Mouse (Mus musculus): ENCODE measurements at regions not wholly inside any gene's neighbourhood (a gene's known extent, or its start where the extent isn't known, plus 50 kb on each side); places are given as distances from the start of the nearest gene placed in this dataset.
A peak's percentile ranks its signal among the peaks of the same experiment; 100 is the strongest.
"Not testable (repeated sequence)": the region's sequence is repeated elsewhere in the genome, so short reads cannot be mapped to it uniquely, and the experiment has no call there.

DNA sequence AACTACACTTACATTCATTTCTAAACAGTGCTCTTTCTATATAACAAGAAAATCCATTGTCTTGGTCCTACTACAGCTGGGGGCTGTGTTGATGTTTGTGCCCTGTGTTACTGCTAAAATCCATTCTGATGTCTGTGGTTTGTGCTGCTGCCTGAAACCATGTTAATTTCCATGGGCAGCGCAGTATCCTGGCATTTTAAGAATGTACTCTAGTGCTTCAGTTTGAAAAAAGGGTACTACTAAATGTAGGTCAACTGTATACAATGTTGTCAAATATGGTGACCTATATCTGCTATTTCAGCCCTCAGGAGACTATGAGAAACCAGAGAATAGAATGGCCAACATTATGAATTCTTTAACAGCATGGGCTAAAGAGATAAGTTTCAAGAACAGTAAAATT lies 1052.2 kb downstream of the Hace1 start:
- no peak for DNase-seq (ENCODE audit: low spot score in 2 of 2)

DNA sequence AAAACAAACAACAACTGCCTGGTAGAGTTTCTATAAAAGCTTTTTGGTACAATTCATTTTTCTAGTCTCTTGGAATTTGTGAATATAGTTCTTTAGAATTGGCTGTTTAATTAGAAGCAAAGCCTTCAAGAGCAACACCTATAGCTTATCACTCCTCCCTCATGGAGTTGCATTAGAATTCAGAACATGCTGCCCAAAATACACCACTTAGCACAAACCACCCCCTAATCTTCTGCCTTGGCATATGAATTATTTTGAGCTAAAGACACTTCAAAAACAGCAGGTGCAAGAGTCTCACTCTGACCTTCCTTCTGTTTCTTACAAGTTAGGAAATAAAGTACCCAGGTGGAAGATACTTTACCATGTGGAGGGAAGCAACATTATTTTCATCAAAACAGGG lies 1085.4 kb downstream of the Hace1 start:
- DNase-seq (ENCODE audit: low spot score in 2 of 2) = peak in 1 of 2 experiments; percentile 27

DNA sequence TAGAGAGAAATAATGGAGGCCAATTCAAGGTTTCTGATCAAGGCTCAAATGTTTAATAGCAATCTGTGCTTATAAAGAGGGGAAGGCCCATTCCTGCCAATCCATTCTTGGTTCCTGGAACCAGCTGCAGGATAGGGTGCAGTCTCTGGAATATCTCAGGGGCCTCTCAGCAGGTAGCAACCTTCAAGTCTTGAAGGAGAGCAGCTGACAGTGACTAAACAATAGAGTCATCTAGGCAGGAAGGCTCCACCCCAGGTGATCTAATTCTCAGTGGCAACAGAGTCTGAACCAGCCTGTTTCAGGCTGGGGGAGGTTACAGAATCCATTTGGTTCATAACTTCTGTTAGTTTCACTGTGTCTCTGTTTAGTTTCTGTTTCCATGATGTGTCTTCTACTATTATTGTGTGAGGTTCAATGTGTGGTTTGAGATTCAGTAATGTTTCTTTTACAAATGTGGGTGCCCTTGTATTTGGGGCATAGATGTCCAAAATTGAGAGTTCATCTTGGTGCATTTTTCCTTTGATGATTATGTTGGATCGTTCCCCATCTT lies 1112.3 kb downstream of the Hace1 start:
- DNase-seq (ENCODE audit: low spot score in 2 of 2) = not testable (repeated sequence)

DNA sequence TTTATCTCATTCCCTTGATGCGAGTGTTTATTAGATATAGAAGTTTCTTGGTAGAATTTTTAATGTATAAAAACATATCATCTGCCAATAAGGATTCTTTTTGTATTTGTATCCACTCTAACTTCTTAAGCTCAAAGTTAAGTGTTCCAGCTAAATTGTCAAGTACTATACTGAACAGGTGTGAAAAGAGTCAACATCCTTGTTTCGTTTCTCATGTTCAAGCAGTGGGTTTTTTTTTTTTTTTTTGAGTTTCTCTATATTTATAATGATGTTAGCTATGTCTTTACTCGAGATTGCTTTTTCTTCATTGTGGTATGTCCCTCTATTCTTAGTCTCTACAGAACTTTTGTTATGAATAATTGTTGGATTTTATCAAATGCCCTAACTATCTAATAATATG lies 1115.0 kb downstream of the Hace1 start:
- no peak for DNase-seq (ENCODE audit: low spot score in 2 of 2)

DNA sequence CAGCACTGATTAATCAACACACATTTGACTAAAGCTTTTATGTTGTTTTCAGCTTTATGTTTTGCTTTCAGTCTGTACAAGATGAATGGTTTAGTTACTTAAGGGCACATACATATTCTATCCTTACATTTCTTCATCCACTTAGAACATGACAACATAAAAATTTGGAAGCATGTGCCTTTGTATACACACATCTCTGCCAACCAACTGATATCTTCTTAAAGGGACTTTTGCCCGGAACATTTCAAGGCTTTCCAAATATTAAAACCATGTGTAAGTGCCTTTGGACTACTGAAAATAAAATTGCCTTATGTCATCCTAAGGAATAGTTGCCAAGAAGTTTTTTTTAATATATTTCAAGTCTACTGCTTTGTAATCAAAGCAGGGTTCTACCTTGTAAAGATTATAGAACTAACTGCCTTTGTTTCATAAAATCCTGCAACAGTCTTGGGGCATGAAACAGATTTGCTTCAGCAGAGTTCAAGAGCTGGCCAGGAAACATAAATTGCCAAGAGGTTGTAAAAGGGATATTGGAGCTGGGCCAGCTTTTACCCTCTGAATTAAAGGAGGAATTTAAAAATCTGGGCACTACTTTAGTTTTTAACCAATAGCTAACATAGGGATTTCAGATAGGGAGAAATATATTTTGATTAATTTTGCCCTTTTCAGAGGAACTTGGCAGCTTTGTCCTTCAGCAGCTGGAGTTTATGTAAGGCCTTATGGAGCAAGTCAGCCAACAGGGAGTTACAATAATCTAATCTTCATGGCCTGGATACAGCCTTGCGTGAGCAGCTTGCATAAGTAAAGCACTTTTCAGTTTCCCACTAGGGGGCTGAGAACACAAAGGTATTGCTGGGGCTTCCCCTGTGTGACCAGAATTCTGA lies 1120.0 kb downstream of the Hace1 start:
- DNase-seq (ENCODE audit: low spot score in 2 of 2) = peak in 1 of 2 experiments; percentile 21

DNA sequence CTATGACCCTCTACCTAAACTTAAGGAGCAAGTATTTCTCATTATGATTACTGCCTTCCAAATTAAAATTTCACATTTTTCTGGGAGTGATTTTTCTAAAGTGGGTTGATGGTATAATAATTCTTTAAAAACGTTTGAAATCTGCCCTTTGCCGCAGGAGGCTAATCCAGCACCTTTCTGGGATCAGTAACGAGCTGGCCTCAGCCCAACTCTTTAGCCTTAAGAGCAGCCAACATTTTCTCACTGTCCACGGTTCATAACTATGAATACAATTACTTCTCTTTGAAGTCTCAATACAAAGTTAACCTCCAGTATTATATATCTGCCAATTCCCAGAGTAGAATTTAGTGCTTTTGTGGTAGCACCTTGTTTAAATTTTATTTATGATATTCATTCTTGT lies 1123.6 kb downstream of the Hace1 start:
- no peak for DNase-seq (ENCODE audit: low spot score in 2 of 2)

DNA sequence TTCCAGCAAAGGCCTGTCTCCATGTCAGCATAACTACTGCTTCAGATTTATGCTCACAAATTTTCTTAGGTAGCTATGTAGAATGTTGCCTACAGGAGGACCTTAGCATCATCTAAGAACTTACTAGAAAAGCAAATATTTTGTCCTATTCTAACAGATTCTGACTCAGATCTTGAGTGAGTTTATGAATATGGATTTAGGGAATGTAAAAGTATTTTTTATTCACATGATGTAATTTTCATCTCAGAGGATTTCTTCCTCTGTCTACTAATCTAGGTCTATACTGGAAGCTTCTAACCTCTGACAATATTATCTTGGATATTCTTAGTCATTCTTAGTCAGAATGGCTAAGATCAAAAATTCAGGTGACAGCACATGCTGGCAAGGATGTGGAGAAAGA lies 1130.4 kb downstream of the Hace1 start:
- not testable (repeated sequence) for DNase-seq (ENCODE audit: low spot score in 2 of 2)

DNA sequence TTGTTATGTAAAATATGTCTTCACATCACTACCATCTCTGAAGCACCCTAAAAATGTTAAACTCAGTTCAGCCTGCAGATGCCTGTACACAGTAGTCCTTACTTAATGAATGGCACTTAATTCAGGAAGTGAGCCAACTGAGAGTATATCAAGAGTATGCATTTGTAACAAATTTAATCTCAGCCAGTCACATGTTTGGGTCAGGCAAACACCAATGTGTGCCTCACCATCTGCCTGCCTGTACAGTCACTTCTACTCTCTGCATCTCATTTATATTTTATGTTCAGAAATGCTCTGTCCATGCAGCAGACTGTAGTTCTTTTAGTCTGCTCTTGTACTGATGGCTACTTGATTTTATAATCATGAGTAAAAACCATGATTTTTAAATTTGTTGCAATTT lies 1135.1 kb downstream of the Hace1 start:
- DNase-seq (ENCODE audit: low spot score in 2 of 2) = peak in 1 of 2 experiments; percentile 14

DNA sequence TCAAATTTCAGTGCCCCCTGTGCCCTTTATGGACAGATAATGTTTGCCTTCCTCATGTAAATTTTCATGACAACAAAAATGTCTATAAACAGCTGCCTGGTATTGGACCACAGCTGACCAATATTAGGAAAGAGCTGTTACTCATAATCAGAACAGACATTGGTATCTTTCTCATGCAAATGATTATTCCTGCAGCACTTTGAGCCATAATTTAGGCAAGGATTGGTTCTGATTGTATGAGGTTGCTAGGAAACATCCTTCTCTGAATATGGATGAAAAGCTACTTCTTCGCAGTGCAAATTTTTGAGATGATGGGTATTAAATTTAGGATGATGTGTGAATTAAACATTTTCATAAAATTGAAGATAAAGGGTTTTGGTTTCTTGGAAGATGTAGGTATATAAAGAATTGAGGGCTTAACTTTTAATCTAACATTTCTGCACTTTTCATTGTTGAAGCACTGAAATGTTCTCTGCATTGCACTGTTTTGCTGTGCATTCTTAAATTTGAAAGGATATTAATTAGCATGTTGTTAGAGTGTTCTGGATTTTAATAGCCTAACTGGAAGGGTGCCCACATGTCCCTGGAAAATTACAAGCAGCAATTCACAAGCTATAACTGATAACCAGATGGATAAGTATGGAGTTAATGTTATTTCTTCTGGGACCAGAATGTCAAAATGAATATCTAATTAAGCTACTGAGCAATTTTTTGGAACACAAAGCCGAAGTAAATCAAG lies 1140.9 kb downstream of the Hace1 start:
- DNase-seq (ENCODE audit: low spot score in 2 of 2) = peak in 1 of 2 experiments; percentile 17

DNA sequence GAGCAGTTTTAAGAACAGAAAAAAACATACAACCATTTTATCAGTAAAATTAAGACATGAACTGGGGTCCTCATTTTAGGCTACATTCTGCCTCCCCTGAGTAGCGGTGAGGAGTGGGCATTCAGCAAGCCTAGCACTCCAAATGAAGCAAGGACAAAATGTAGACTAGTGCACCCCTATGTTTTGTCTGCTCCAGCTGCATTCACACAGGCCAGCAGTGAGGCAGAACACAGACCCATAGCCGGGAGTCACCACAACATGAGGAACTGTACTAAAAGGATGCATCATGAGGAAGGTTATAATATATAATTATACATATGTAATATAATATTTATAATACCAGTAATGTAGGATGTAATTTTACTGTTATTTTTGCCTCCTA lies 1141.5 kb downstream of the Hace1 start:
- no peak for DNase-seq (ENCODE audit: low spot score in 2 of 2)

DNA sequence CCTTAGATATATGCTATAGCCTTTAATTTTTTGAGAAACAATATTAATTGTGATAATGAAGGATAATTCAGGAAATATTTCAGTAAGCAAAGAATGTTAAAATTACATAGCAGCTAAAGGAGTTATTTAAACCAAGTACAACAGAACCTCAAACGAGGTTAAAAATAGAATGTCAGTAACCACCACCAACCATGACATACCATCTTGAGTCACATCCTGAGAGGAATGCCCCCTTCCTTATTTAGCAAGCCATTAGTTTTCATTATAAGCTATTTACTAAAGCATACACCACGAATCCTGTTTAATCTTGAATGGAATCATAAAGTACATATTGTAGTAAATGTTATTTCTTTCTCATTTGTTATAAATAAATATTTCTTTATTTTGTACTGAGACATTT lies 1146.0 kb downstream of the Hace1 start:
- no peak for DNase-seq (ENCODE audit: low spot score in 2 of 2)

DNA sequence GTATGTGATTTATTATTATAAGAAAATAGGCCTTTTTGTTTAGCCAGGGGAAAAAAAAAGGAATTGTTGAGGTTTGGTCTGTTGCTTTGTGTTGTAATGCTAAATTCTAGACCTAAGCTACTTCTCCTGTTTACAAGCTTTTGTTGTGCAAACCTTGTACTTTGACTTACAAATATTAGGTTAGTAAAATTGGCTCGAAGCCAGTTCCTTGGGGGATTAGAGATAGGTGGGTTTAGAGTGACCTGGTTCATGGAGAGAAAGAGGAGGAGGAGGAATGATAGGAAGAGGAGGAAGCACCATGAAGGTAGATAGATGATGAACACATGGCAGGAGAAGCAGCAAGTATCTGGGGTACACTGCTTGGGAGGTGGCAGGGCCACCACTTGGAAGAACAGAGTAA lies 1153.0 kb downstream of the Hace1 start:
- DNase-seq (ENCODE audit: low spot score in 2 of 2) = no peak

DNA sequence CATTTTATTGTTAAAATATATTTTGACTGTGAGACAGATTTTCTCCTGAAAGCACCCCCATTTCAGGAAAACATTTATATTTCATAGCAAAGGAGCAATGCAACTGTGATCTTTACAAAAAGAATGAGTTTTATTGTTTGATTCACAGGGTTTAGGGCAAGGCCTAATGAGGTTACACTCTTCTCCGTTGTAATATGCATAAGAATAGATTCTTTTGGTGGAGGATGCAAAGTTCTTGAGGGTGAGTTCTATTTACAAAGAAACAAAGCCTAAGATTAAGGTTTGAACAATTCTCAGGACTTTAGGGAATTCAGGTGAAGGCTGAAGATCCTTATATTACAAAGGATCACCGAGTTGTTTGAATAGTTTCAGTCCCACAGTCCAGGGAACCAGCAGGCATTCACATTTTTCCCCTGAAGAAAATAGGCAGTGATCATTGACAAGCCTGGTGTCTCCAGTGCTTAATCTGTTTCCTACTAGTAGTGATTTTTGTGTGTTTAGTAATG lies 1156.2 kb downstream of the Hace1 start:
- no peak for DNase-seq (ENCODE audit: low spot score in 2 of 2)

DNA sequence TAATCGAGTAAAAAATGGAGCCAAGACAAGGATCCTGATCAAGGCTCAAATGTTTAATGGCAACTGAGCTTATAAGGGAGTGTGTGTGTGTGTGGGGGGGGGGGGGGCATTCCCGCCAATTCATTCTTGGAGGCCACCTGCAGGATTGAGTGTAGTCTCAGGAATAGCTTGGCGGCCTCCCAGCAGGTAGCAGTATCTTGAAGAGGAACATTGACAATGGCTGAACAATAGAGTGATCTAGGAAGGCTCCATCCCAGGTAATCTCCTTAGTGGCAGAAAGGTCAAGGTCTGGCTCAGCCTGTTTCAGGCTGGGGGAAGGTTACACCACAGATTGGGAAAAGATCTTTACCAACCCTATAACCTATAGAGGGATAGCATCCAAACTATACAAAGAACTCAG lies 1163.5 kb downstream of the Hace1 start:
- DNase-seq (ENCODE audit: low spot score in 2 of 2) = no peak

DNA sequence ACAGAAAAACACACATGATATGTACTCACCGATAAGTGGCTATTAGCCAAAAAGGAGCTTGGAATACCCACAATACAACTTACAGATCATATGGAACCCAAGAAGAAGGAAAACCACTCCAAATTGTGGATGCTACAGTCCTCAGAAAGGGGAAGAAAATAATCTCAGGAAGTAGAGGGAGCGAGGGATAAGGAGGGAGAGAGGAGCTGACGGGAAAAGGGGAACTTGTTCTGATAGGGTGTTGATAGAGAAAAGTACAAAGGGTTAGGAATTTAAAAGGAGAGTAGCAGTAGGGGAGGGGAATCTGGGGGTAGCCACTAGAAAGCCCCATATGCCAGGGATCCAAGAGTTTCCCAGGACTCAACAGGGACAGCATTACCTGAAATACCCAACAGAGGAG lies 1164.5 kb downstream of the Hace1 start:
- DNase-seq (ENCODE audit: low spot score in 2 of 2) = no peak

DNA sequence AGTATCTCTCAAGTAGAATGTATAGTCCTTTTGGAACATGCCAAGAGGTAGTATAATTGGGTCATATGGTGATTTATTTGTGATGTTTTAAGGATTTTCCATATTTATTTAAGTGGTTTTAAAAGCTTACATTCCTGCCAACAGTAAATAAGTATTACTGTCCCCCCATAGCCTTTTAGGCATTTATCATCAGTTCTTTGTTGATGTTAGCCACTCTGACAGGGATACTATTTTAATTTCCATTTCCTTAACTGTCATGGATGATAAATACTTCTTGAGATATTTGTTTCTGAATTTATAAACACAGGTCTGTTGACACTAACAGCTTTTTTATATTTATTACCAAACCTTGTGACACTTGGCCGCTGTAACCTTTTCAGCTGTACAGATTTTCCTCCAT lies 1183.3 kb downstream of the Hace1 start:
- no peak for DNase-seq (ENCODE audit: low spot score in 2 of 2)

DNA sequence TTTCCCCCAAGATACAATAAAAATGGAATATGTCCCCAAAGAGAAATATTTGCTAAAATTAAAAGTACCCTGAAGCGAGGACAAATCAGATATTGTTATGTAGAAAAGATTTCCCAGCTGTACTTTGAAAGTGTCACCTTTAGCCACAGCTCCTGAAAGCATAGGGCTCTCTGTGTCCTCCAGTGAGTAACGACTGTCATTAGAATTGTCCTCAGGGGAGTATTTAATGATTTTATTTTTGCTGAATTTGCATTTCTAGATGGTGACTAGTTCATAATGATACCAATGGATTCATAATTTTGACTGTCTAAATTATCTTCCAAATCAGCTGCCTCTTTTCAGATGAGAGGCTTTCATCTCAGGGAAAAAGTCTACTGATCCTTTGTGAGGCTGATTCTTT lies 1201.1 kb downstream of the Hace1 start:
- no peak for DNase-seq (ENCODE audit: low spot score in 2 of 2)

DNA sequence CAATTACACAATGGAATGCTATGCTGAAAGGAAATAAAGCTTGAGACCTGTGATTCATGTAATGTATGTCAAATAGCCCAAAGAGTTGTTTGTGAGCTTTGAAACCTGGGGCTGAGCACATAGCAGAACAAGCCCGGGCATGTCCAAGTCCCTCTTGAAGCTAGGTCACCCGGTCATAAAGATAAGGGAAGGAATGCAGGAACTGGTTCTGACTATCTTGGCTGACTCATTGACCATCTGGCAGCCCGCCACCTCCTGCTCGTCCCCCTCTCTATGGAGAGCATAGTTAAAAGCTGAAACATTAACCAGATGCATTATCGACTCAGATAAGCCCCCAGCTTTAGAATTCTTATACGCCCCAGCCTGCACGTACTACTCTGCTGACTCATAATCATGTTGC lies 1208.1 kb downstream of the Hace1 start:
- not testable (repeated sequence) for DNase-seq (ENCODE audit: low spot score in 2 of 2)

DNA sequence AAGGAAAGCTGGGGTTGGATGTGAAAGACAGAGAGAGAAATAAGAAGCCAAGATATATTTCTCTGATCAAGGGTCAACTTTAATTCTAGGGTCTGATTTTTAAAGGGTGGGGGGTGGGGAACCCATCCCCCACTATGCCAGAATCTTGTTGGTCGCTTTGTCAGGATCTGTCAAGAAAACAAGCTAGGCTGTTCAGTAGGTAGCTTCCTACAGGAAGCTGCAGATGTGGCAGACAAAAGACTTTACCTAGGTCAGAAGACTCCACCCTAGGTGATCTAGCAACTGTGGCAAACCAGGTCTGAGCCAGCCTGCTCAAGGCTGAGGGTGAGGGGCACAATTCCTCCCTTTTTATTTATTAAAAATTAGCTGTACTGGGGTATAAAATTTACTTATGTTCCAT lies 1236.6 kb downstream of the Hace1 start:
- no peak for DNase-seq (ENCODE audit: low spot score in 2 of 2)

DNA sequence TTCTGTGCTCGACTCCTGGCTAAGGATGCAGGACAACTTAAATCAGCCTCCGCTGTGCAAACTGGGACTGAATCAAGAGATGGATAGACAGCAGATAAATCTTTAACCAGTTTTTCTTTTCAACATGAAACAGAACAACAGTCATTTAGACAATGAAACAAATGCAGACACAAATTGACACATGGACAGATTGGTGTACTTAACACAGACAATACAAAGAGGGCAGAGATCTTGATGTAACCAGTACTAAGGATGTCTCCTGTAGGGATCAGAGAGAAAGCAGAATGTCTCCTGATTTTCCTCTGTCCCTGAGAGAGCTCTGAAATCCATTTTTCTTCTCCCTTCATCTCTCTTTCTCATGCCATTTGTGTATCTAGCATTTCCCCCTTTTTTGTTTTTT lies 1241.5 kb downstream of the Hace1 start:
- no peak for DNase-seq (ENCODE audit: low spot score in 2 of 2)

DNA sequence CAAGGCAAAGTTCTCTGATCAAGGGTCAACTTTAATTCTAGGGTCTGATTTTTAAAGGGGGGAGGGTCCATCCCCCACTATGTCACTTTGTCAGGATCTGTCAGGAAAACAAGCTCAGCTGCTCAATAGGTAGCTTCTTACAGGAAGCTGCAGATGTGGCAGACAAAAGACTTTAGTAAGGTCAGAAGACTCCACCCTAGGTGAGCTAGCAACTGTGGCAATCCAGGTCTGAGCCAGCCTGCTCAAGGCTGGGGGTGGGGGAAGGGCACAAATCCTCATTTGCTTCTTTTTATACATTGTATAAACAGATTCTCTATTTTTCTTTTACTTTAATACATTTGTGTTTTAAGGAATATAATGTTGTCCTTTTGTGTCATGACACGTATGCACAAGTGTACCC lies 1242.3 kb downstream of the Hace1 start:
- no peak for DNase-seq (ENCODE audit: low spot score in 2 of 2)

DNA sequence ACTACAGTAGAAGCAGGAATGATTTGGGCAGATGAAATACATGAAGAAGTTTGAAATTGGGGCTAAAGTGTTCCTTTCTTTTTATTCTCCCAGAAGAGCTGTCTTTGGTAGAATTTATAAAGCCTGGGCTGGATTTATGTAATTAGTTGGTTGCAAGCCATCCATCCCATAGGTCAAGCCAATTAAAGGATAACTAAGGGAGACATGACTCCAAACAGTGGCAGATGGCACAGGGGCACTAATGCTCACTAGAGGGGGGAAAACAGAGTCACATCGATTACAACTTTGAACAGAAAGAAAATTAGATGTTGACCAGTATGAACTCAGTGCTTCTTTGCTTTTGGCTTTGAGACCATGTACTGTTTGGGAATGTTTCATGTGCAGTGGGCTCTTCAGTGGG lies 1246.2 kb downstream of the Hace1 start:
- no peak for DNase-seq (ENCODE audit: low spot score in 2 of 2)

DNA sequence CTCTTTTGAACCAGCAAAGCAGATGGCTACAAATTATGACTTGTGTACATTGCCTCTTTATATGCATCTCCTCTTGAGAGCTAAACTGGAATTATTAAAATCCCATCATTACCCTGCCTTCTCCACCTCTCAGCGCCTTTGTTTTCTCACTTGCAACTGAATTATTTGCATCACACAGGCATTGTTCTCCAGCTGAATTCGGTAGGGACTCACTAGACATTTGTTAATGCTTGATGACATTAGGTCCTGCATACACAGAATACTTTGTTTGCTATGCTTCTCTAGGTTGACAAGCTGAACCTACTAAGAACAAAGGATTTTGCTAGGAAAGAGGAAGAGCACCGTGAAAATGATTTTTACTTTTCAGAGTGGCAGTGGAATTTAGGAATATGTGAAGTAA lies 1248.4 kb downstream of the Hace1 start:
- DNase-seq (ENCODE audit: low spot score in 2 of 2) = no peak
